Mouse (Mus musculus) forebrain, embryonic 15.5 days (tissue): ENCODE data around the gene Wee1. TPM values are rescaled to one million over a fixed set of nuclear protein-coding genes. Genes with fewer than 3 reads are reported as not detected.
A peak's percentile ranks its signal among the peaks of the same experiment; 100 is the strongest.

Experiments used
- ATAC-seq: fragments of 200-750 bp; cut with Nextera tagmentation; replicated peaks from 2 replicates; pipeline ENCODE4 v1.8.0; 2017; ENCODE audit warnings: mild to moderate bottlenecking, moderate TSS enrichment, moderate library complexity
- H3K27ac ChIP-seq: fragments of 300-500 bp; sonication (generic); replicated peaks from 2 replicates; pipeline ENCODE4 v1.5.1; 2015; ENCODE audit warnings: mild to moderate bottlenecking, inconsistent platforms
- H3K27me3 ChIP-seq: fragments of 300-500 bp; sonication (generic); 2 replicates; pipeline ENCODE4 v1.6.1; 2015; ENCODE audit warnings: inconsistent platforms
- H3K36me3 ChIP-seq: fragments of 300-500 bp; sonication (generic); 2 replicates; pipeline ENCODE4 v1.6.1; 2015; ENCODE audit warnings: mild to moderate bottlenecking, inconsistent platforms
- H3K4me1 ChIP-seq: fragments of 300-500 bp; sonication (generic); 2 replicates; pipeline ENCODE4 v1.6.1; 2015; ENCODE audit warnings: inconsistent platforms
- H3K4me2 ChIP-seq: fragments of 300-500 bp; sonication (generic); replicated peaks from 2 replicates; pipeline ENCODE4 v1.6.1; 2015; ENCODE audit warnings: mild to moderate bottlenecking, inconsistent platforms
- H3K4me3 ChIP-seq: fragments of 300-500 bp; sonication (generic); 2 replicates; pipeline ENCODE4 v1.5.1; 2015; ENCODE audit warnings: mild to moderate bottlenecking, inconsistent platforms
- H3K9ac ChIP-seq: fragments of 300-500 bp; sonication (generic); replicated peaks from 2 replicates; pipeline ENCODE4 v1.6.1; 2015; ENCODE audit warnings: mild to moderate bottlenecking, inconsistent platforms
- H3K9me3 ChIP-seq: fragments of 300-500 bp; sonication (generic); 2 replicates; pipeline ENCODE4 v1.6.1; 2016; ENCODE audit warnings: inconsistent platforms
- WGBS: fragments of 180-500 bp; shearing (Covaris S2); methylation state at CpG from one replicate; pipeline ENCODE4 v1.1.7; 2015; ENCODE audit warnings: mixed read lengths; 5-methylcytosine and 5-hydroxymethylcytosine counted together
- polyA plus RNA-seq: library from polyadenylated mRNA; unstranded; fragments of >200 nt; fragmentation: Nextera tagmentation; extraction: Ambion mirVana; gene quantifications from 2 replicates; pipeline ENCODE4 v1.2.1, GENCODE M21; 2015

Gene Wee1
- polyA plus RNA-seq, result 12.3 and 14.1 TPM in 2 replicates

DNA sequence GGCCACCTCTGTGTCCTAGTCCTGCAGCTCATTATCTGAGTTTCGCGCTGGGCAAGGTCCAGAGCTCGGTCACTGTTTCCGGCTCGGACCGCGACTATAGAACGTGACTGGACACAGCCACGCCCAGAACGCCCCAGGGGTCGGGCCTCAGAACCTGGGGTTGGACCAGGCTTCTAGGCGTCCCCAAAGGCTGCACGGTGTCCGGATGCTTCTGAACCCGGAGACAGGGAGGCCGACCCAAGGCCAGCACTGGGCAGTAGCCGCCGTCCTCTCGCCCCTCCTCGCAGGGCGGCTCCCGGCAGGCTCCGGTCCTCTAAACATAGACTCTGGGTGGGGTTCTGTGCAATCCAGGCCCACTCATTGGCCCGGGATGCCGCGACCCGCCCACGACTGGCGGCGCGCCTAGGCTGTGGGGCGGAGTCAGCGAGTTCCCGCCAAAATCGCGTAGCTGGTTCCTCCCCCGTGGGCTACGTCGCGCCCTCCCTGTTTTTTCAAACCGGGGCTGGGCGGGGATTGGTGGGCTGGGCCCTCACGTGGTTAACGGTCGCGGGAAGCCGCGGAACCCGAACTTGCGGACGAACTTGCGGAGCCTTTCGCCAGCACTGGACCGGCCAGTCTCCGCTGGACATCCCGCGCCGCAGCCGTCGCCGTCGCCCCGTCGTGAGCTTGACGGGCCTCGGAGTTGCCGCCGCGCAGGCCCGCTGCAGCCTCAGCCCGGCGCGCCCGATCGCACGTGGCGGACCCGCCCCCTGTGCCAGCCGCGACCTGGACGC lies at the start of gene Wee1:
TSS of gene Wee1 (plus strand) at position 531 of the 773 bp plus-strand sequence.
- Histone ChIP-seq H3K36me3 (no peaks in the 10 kb centered on the region), H3K9ac (peak within 1 kb of the TSS; percentile 77), H3K4me1 (peaks cover 21% of the 10 kb centered on the region), H3K4me2 (peak within 1 kb of the TSS; percentile 77), H3K27ac (peak within 1 kb of the TSS; percentile 75), H3K9me3 (no peaks in the 10 kb centered on the region), H3K4me3 (peak within 1 kb of the TSS; percentile 90), H3K27me3 (no peaks in the 10 kb centered on the region)
- peak; percentile 97 for ATAC-seq
- under 1% methylated on average over 81 of the region's 81 CpGs for WGBS

DNA sequence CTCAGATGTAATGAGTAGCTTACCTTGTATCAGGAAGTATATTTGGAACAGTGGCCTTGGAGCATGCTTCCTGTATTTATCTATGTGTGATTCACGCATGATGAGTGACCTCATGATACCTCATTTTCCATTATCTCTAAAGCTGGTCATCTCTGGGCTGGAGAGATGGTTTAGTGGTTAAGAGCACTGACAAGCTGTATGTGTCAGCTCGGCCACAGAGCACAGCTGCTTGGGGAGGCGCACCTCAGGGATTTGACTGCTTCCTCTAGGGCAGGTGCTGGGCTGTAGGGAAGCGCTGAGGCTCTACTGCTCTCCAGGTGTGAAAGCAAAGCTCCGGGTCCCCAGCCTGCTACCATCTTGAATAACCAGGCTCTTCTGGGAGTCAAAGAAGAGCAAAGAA lies 43.7 kb upstream of the Wee1 start:
- no peaks in the 10 kb centered on the region for H3K27me3 ChIP-seq
- H3K4me2 ChIP-seq, result no peak overlapping the region
- 94% methylated on average over 5 of the region's 5 CpGs for WGBS
- no peaks in the 10 kb centered on the region for H3K9me3 ChIP-seq
- no peak overlapping the region for H3K27ac ChIP-seq
- no peak for ATAC-seq
- no peak overlapping the region for H3K4me3 ChIP-seq
- H3K4me1 ChIP-seq, result peaks cover 1% of the 10 kb centered on the region
- peaks cover 85% of the 10 kb centered on the region for H3K36me3 ChIP-seq
- no peak overlapping the region for H3K9ac ChIP-seq

DNA sequence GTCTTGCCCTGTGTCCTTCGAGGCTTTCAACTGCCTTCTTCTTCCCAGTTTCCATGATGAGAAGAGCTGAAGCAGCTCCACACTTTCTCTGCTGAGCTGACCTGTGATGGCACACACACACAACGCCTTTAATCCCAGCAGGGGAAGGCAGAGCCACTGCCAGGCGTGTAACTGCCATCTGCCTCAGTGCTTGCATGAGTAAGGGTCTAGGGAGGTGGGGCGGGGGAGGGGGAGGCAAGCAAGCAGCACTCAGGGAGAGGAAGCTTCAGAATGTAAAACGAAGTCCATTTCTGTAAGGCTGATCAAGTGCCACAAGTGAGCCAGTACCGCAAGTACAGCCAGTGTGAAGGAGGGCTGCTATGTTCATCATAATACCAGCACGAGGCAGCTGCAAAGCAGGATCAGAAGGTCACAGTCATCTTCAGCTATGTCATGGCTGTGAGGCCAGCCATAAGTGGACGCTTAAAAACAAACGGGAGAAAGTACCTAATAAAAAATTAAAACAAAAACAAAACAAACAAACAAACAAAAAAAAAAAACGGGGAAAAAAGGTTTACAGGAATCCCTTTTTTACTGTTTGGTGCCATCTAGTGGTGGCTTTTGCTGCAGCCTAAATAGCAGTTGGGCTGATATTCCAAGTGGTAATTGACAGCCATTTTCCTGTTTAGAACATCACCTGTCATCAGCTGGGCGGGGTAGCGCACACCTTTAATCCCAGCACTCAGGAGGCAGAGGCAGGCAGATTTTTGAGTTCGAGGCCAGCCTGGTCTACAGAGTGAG lies 38.3 kb upstream of the Wee1 start:
- no peak overlapping the region for H3K4me2 ChIP-seq
- no peaks in the 10 kb centered on the region for H3K27me3 ChIP-seq
- peak; percentile 64; the same call in 1 of the 2 replicates for ATAC-seq
- no peak overlapping the region for H3K4me3 ChIP-seq
- no peaks in the 10 kb centered on the region for H3K9me3 ChIP-seq
- H3K36me3 ChIP-seq, result peaks cover 85% of the 10 kb centered on the region
- WGBS, result 61% methylated on average over 13 of the region's 13 CpGs
- H3K4me1 ChIP-seq, result peaks cover 6% of the 10 kb centered on the region
- H3K9ac ChIP-seq, result no peak overlapping the region
- H3K27ac ChIP-seq, result peak overlapping the region; percentile 70

DNA sequence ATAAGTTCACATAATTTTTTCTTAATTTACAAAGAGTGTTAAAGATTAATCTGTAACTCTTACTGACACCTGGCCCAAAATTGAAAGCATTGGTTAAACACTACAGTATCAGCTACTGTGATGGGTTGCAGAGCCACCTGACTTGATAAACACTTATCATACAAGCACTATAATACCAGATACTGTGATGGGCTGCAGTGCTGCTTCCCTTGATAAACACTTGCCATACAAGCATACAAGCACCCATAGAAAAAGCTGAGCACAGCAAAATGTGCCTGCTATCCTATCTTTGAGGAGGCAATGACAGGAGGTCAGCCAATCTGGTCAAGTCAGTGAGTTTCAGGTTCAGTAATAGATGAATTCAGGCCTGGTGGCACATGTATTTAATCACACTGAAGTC lies 36.6 kb upstream of the Wee1 start:
- H3K9me3 ChIP-seq, result no peaks in the 10 kb centered on the region
- no peak overlapping the region for H3K9ac ChIP-seq
- ATAC-seq, result no peak
- H3K27me3 ChIP-seq, result no peaks in the 10 kb centered on the region
- no peak overlapping the region for H3K4me3 ChIP-seq
- H3K4me2 ChIP-seq, result no peak overlapping the region
- no peak overlapping the region for H3K27ac ChIP-seq
- peaks cover 84% of the 10 kb centered on the region for H3K36me3 ChIP-seq
- H3K4me1 ChIP-seq, result peaks cover 6% of the 10 kb centered on the region

DNA sequence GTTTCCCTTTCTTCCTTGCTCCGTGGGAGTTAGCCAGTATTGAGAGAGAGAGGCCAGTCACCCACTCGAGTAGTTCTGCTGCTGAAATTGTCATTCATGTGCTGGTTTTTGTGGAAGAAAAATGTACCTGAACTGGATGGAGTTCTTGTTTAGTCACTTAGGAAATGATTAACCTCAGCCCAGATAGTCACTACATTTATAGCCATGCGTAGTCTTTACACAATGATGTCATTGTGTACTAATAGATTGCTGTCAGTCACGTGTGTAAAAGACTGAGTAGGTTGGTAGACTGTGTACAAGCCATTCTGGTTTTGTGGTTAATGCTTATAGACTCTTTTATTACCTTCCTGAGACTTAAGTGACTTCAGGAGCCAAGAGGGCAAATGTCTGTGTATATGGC lies 33.9 kb upstream of the Wee1 start:
- Histone ChIP-seq H3K36me3 (peaks cover 84% of the 10 kb centered on the region), H3K9me3 (no peaks in the 10 kb centered on the region), H3K9ac (no peak overlapping the region)

DNA sequence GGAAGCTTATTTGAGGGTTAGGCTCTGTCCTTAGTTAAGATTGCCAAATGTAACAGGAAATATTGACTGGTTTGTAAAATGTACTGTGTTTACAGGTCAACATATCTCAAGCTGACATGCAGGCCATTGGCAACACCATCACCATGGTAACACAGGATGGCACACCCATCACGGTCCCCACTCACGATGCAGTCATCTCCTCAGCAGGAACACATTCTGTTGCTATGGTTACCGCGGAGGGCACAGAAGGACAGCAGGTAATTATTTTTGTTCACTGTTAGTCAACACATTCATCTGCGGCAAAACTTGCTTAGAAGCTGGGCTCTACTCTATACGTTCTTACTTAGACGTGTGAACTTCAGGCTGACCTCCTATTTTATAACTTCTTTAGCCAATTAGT lies 30.2 kb upstream of the Wee1 start:
- WGBS, result 38% methylated on average over 7 of the region's 7 CpGs
- Histone ChIP-seq H3K9me3 (no peaks in the 10 kb centered on the region), H3K4me3 (no peak overlapping the region), H3K9ac (no peak overlapping the region), H3K4me2 (no peak overlapping the region), H3K27me3 (no peaks in the 10 kb centered on the region), H3K4me1 (no peaks in the 10 kb centered on the region), H3K27ac (no peak overlapping the region), H3K36me3 (peaks cover 84% of the 10 kb centered on the region)
- ATAC-seq, result no peak

More for the DNA sequence above, 33.9 kb upstream of the Wee1 start:
- 75% methylated on average over 4 of the region's 4 CpGs for WGBS
- Histone ChIP-seq H3K27me3 (no peaks in the 10 kb centered on the region), H3K4me2 (no peak overlapping the region), H3K27ac (no peak overlapping the region), H3K4me1 (peaks cover 6% of the 10 kb centered on the region), H3K4me3 (no peak overlapping the region)
- ATAC-seq, result no peak

DNA sequence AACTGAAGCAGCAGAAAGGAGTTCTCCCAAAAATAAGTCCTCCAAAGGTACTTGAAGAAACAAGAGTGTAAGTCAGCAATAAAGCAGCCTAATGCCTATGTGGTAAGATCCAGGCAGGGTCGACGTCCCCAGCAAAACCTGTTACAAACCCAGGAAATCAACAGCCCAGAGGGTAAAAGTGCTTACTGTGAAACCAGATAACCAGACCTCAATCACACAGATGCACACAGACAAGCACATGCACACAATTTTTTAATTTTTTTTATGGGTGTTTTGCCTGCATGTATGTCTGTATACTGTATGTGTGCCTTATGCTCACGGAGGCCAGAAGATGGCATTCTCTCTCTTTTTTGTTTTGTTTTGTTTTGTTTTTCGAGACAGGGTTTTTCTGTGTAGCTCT lies 25.5 kb upstream of the Wee1 start:
- Histone ChIP-seq H3K27me3 (no peaks in the 10 kb centered on the region), H3K4me2 (no peak overlapping the region), H3K9ac (no peak overlapping the region), H3K4me1 (no peaks in the 10 kb centered on the region), H3K9me3 (no peaks in the 10 kb centered on the region), H3K27ac (no peak overlapping the region), H3K4me3 (no peak overlapping the region), H3K36me3 (peaks cover 46% of the 10 kb centered on the region)
- WGBS, result 91% methylated on average over 4 of the region's 4 CpGs
- ATAC-seq, result no peak

DNA sequence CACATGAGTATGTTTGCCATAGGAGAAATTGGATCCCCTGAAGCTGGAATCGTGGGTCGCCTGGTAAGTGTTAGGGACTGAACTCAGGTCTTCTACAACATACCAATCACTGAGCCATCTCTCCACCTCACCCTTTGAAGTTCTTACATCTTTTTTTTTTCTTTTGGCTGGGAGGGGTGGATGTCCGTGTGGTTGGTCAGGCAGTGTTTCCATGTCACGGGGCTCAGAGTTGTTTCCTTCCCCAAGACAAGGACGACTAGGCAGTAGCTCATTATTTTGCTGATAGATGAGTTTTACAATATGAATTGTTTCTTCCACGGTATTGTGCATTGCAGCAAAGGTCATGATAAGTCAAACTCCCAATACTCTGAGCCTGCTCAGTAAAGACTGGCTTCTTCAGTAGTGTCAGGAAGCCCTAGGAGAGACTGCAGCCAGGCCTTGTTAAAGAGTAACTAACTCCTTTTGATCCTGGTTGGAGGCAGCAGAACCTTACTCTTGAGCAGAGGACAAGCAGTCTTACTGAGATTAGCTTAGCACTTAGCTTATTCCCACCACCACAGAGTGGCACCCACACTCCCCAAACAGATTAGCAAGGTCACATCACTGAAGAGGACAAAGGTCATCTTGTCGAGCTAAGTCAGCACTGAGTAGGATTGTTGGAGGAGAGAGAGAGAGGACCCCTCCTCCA lies 24.6 kb upstream of the Wee1 start:
- no peaks in the 10 kb centered on the region for H3K27me3 ChIP-seq
- no peaks in the 10 kb centered on the region for H3K9me3 ChIP-seq
- H3K4me2 ChIP-seq, result no peak overlapping the region
- 79% methylated on average over 7 of the region's 7 CpGs for WGBS
- H3K4me1 ChIP-seq, result no peaks in the 10 kb centered on the region
- H3K36me3 ChIP-seq, result peaks cover 40% of the 10 kb centered on the region
- H3K27ac ChIP-seq, result no peak overlapping the region
- no peak overlapping the region for H3K4me3 ChIP-seq
- no peak for ATAC-seq
- H3K9ac ChIP-seq, result no peak overlapping the region

DNA sequence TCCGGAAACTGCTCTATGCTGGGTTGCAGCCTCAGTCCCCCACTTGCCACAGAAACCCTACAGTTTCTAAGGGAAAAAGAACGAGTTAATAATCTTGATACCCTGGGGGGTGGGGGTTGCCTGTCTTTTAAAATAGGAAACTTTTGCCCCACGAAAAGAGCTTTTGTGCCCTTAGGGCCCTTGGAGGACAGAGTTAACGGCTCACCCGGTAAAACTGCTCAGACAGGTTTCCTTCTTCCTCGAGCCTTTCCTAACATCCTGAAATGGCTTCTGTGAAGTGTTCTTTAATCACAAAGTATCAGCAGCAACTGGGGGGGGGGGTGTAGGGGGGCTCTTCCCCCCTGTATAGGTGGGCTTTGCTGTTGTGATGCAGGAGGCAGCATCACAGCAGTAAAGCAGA lies 21.0 kb upstream of the Wee1 start:
- Histone ChIP-seq H3K4me3 (no peak overlapping the region), H3K4me1 (no peaks in the 10 kb centered on the region), H3K9me3 (no peaks in the 10 kb centered on the region), H3K9ac (no peak overlapping the region), H3K27me3 (no peaks in the 10 kb centered on the region), H3K36me3 (peaks cover 11% of the 10 kb centered on the region), H3K4me2 (no peak overlapping the region), H3K27ac (no peak overlapping the region)
- WGBS, result 57% methylated on average over 6 of the region's 6 CpGs
- no peak for ATAC-seq

DNA sequence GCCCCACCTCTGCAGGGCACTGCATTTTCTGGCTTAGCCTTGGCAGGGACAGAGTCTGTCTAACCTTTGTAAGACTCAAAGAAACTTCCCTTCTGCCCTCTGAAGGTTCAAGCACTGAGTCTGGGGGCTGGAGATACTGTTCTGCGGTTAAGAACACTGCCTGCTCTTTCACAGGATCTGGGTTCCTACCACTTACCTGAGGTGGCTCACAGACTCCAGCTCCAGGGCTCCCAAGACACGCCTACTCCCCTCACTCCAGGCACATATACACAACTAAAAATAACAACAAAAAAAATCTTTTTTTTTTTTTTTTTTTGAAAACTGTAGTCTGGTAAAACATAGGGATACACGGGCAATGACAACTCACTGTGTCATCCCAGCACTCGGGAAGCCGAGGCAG lies 20.6 kb upstream of the Wee1 start:
- no peaks in the 10 kb centered on the region for H3K27me3 ChIP-seq
- H3K9me3 ChIP-seq, result no peaks in the 10 kb centered on the region

DNA sequence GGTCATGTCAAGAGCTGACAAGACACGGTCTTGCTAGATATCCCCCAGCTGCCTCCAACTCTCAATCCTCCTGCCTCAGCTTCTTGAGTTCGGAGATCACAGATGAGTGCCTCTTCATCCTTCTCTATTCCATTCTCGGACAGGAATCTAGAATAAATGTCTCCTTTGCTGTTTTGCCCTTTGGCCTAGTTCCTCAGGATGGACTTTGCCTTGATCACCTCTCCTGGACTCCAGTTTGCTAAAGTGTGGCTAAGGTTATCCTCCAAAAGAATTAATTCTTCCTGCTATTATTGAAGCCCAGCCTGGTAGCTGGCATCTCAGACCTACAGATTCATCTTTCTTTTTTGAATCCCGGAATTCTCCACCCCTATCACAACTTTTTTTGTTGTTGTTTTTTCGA lies 16.8 kb upstream of the Wee1 start:
- no peaks in the 10 kb centered on the region for H3K9me3 ChIP-seq
- no peak overlapping the region for H3K9ac ChIP-seq
- H3K27me3 ChIP-seq, result no peaks in the 10 kb centered on the region
- H3K36me3 ChIP-seq, result no peaks in the 10 kb centered on the region
- WGBS, result 88% methylated on average over 5 of the region's 5 CpGs
- H3K4me1 ChIP-seq, result peaks cover 11% of the 10 kb centered on the region
- H3K4me2 ChIP-seq, result no peak overlapping the region
- no peak overlapping the region for H3K4me3 ChIP-seq
- no peak for ATAC-seq
- H3K27ac ChIP-seq, result no peak overlapping the region

More for the DNA sequence above, 20.6 kb upstream of the Wee1 start:
- H3K36me3 ChIP-seq, result peaks cover 7% of the 10 kb centered on the region
- 76% methylated on average over 5 of the region's 5 CpGs for WGBS
- ATAC-seq, result no peak
- no peak overlapping the region for H3K4me3 ChIP-seq
- H3K27ac ChIP-seq, result no peak overlapping the region
- H3K9ac ChIP-seq, result no peak overlapping the region
- H3K4me2 ChIP-seq, result no peak overlapping the region
- H3K4me1 ChIP-seq, result no peaks in the 10 kb centered on the region

DNA sequence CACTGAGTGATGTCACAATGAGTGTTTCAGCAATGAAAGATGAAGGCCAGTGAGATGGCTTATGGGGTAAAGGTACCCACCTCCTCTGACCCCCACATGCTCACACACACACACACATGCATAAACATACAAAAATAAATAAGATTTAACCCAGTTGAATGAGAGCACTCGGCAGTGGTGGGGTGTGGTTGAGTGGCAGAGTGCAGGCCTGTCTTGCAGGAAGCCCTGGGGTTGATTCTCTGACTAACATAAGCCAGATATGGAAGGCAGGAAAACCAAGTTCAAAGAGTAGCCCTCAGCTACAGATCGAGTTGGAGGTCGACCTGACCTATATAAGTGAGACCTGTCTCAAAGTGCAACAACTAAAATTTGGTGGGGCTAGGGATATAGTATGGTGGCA lies 15.2 kb upstream of the Wee1 start:
- no peak overlapping the region for H3K27ac ChIP-seq
- no peaks in the 10 kb centered on the region for H3K9me3 ChIP-seq
- H3K4me1 ChIP-seq, result peaks cover 13% of the 10 kb centered on the region
- no peaks in the 10 kb centered on the region for H3K27me3 ChIP-seq
- H3K4me3 ChIP-seq, result no peak overlapping the region
- ATAC-seq, result no peak
- H3K36me3 ChIP-seq, result no peaks in the 10 kb centered on the region
- H3K9ac ChIP-seq, result no peak overlapping the region
- H3K4me2 ChIP-seq, result no peak overlapping the region
- WGBS, result 89% methylated on average over 3 of the region's 3 CpGs
